Mouse (Mus musculus): ENCODE results near the gene Maff.

The Maff gene

GRCm38 (mm10) chr15:79356481-79356880 lies 10.1 kb downstream of the Maff start:
- in situ Hi-C loops (cut with MboI; ENCODE audit: low pct_unique_long_range_greater_than_20kb in 1 of 2, low sequenced_read_pairs in 2 of 2, unreplicated experiment in 1 of 2): no loop called here

GRCm38 (mm10) chr15:79357036-79357911 lies 10.9 kb downstream of the Maff start:
- in situ Hi-C loops (cut with MboI; ENCODE audit: low pct_unique_long_range_greater_than_20kb in 1 of 2, low sequenced_read_pairs in 2 of 2, unreplicated experiment in 1 of 2): no loop called here

GRCm38 (mm10) chr15:79357974-79358690 lies 11.7 kb downstream of the Maff start:
- in situ Hi-C loops (cut with MboI; ENCODE audit: low pct_unique_long_range_greater_than_20kb in 1 of 2, low sequenced_read_pairs in 2 of 2, unreplicated experiment in 1 of 2): no loop called here

DNA sequence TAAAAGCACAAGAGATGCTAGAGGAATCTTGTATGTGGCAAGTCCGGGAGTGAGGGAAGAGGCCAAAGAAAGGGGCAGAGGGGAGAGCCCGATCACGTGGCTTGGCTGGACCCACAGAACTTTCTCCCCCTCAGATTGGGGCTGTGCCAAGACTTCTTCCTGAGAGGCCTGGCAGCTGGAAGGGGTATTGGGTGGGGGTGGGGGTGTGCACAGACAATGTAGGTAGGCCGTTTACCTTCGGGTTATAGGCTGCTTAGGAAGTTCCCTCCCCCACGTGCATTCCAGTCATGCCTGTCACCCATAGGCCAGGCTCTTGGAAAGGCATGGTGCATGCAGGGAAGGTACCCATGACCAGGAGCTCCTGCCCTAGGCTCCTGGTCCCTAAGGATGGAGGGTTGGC lies 13.5 kb downstream of the Maff start:
- in situ Hi-C loops (cut with MboI; ENCODE audit: low pct_unique_long_range_greater_than_20kb in 1 of 2, low sequenced_read_pairs in 2 of 2, unreplicated experiment in 1 of 2): no loop called here

DNA sequence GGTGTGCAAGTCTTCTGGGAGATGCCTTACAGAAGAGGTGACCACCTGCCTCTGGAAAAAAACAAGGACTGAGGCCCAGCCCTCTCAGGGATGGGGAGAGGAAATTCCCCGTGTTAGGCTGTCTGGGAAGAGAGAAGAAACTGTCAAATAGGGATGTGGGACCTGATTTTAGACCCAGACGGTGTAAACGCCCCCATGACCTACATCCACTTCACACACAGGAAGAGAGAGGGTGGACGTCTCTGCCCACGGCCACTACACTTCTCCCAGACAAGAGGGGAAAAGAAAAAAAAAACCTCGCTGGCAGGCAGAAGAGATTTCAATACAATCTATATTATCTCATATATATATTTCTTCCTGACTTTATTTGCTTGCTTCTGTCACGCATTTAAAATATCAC lies 13.9 kb downstream of the Maff start:
- in situ Hi-C loops (cut with MboI; ENCODE audit: low pct_unique_long_range_greater_than_20kb in 1 of 2, low sequenced_read_pairs in 2 of 2, unreplicated experiment in 1 of 2): no loop called here

GRCm38 (mm10) chr15:79361023-79361422 lies 14.6 kb downstream of the Maff start:
- in situ Hi-C loops (cut with MboI; ENCODE audit: low pct_unique_long_range_greater_than_20kb in 1 of 2, low sequenced_read_pairs in 2 of 2, unreplicated experiment in 1 of 2): no loop called here

DNA sequence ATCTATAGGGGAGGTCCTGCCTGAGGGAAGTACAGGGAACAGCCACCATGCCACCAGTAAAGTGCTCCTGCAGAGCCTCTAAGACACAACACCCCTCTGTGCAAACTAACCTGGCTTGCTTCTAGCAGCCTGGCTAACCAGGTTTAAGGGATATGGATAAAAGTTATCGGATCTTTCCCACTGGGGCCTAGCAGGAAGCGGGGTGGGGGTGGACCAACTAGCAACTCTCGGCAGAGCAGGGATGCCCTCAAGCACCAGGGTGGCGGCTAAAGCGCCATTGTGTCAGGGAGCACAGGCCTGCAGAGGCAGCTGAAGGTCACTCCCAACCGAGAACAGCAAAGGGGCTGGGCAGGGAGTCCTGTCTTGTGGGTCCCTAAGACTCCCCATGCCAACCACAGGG lies 17.7 kb downstream of the Maff start:
- in situ Hi-C loops (cut with MboI; ENCODE audit: low pct_unique_long_range_greater_than_20kb in 1 of 2, low sequenced_read_pairs in 2 of 2, unreplicated experiment in 1 of 2): no loop called here

GRCm38 (mm10) chr15:79365068-79365467 lies 18.6 kb downstream of the Maff start:
- in situ Hi-C loops (cut with MboI; ENCODE audit: low pct_unique_long_range_greater_than_20kb in 1 of 2, low sequenced_read_pairs in 2 of 2, unreplicated experiment in 1 of 2): no loop called here

GRCm38 (mm10) chr15:79366402-79366801 lies 20.0 kb downstream of the Maff start:
- in situ Hi-C loops (cut with MboI; ENCODE audit: low pct_unique_long_range_greater_than_20kb in 1 of 2, low sequenced_read_pairs in 2 of 2, unreplicated experiment in 1 of 2): no loop called here

- in situ Hi-C loops (cut with MboI; ENCODE audit: low pct_unique_long_range_greater_than_20kb in 1 of 2, low sequenced_read_pairs in 2 of 2, unreplicated experiment in 1 of 2): no loop called here
Observed at GRCm38 (mm10) chr15:79368313-79368811, 21.9 kb downstream of the Maff start.

GRCm38 (mm10) chr15:79368861-79369440 lies 22.5 kb downstream of the Maff start:
- in situ Hi-C loops (cut with MboI; ENCODE audit: low pct_unique_long_range_greater_than_20kb in 1 of 2, low sequenced_read_pairs in 2 of 2, unreplicated experiment in 1 of 2): no loop called here

DNA sequence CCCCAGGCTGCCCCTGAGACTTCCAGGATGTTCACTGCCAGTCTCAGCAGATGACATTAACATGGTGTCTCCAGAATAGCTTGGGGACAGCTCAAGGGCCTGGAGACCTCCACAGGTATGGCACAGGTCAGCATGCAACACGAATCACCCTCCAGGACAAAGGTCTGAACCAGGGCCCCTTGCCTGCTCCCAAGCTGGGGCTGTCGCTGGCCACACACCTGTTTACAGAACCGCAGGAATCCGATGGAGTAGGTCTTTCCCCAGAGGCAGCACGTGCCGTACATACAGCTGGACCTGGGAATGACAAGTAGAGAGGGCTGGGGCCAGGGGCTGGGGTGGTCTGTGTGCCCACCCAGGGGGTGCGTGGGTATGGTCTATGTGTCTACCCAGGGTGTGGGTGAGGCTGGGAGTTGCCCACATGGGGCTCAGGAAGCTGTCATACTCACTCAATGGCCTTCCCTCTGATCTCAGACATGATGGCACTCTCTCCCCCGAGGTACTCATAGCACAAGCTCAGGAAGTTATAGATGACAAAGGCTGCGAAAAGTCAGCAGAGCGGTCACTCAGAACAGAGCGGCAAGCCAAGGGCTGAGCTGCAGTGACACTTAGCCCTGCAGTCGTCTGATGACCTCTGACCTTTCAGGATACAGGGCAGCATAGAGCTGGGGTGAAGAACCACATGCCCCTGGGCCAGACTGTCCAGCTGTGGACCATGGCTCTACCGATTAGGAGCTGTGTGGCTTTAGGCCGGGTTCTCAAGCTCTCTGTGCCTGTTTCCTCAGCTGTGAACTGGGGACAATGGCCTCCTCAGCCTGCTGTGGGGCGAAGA lies 23.2 kb downstream of the Maff start:
- in situ Hi-C loops (cut with MboI; ENCODE audit: low pct_unique_long_range_greater_than_20kb in 1 of 2, low sequenced_read_pairs in 2 of 2, unreplicated experiment in 1 of 2): no loop called here

GRCm38 (mm10) chr15:79370281-79370843 lies 23.9 kb downstream of the Maff start:
- in situ Hi-C loops (cut with MboI; ENCODE audit: low pct_unique_long_range_greater_than_20kb in 1 of 2, low sequenced_read_pairs in 2 of 2, unreplicated experiment in 1 of 2): no loop called here

- in situ Hi-C loops (cut with MboI; ENCODE audit: low pct_unique_long_range_greater_than_20kb in 1 of 2, low sequenced_read_pairs in 2 of 2, unreplicated experiment in 1 of 2): no loop called here
Observed at GRCm38 (mm10) chr15:79374760-79375159, 28.3 kb downstream of the Maff start.

DNA sequence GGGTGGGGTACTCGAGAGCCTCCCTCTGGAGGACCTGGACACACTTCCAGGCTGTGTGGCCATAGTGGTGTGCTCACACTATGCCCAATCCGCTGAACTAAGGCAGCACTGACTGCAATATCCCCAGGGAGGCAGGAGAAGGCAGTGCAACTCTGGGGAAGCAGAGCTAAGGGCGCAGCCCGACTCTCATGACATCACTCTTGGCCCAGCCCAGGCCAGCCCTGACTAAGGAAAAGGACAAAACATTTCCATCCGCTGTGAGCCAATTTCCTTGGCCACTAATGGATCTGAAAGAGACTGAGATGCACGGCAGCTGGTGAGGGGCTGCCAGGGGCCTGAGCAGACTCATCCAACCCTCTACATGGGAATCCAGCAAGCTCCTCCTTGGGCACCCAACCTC lies 31.3 kb downstream of the Maff start:
- in situ Hi-C loops (cut with MboI; ENCODE audit: low pct_unique_long_range_greater_than_20kb in 1 of 2, low sequenced_read_pairs in 2 of 2, unreplicated experiment in 1 of 2): no loop called here

DNA sequence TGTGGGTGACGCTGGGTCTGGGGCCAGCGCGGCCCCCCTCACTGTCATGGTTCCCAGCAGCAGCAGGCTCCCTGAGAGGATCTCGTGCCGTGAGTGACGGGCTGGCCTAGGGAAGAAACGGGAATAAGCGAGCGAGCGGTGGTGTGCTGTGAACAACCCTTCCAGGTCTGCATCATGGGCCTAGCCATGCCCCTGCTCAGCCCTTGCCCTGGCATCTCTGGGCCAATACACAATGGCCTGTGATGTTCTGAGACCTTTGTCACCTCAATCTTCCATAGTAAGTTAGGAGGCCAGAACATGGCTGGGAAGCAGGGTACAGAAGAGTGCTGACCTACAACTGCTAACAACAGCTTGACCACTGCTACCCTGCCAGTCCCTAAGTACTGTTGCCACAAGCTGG lies 32.2 kb downstream of the Maff start:
- in situ Hi-C loops (cut with MboI; ENCODE audit: low pct_unique_long_range_greater_than_20kb in 1 of 2, low sequenced_read_pairs in 2 of 2, unreplicated experiment in 1 of 2): no loop called here

DNA sequence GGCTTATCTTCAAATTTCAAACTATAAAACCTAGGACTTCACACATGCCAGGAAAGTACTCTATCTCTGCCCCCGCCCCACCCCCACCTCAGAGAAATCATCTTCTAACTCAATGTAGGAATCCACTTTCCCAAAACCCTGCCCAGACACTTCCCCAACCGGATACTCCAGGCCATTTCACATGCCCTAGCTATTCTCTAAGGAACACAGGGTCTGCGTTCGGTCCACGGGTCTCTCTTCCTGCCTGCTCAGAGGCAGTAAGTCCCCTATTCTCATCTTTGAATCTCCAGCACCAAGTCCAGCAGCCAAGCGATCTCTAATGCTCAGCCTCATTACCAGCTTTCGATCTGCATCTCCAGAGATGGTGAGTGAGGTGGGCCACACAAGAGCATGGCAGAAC lies 33.2 kb downstream of the Maff start:
- in situ Hi-C loops (cut with MboI; ENCODE audit: low pct_unique_long_range_greater_than_20kb in 1 of 2, low sequenced_read_pairs in 2 of 2, unreplicated experiment in 1 of 2): no loop called here

Data from mouse embryonic stem cell (cell line).